Mouse (Mus musculus) neutrophil, adult 83 days (primary cell): ENCODE results near the gene Olfr681. TPM values are rescaled to one million over a fixed set of nuclear protein-coding genes. Genes with fewer than 3 reads are reported as not detected.

Source experiments
- total RNA-seq, 2 experiments: library from RNA; stranded (reverse); gene quantifications; one replicate each; pipeline ENCODE4 v1.2.4; 2023

The Olfr681 gene
- total RNA-seq, result not detected

DNA sequence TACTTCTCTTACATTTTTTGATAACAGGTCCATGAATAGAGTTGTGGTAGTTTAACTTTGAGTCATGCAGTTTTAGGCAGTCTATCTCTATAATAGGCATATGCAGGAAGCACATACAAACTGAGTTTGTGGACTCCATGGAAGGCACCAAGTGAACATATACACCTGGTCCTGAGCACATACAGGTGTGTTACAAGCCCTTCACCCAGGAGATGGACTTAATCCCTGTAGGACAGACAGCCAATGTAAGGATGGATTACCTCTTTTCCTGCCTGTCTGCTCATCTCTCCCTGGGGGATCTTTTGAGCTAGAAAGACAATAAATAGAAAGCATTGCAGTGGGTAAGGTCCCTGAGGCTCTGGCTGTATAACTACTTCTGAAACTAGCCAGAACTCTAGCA is at the start of gene Olfr681:
TSS of gene Olfr681 (plus strand) at position 301 of the 400 bp plus-strand sequence.

DNA sequence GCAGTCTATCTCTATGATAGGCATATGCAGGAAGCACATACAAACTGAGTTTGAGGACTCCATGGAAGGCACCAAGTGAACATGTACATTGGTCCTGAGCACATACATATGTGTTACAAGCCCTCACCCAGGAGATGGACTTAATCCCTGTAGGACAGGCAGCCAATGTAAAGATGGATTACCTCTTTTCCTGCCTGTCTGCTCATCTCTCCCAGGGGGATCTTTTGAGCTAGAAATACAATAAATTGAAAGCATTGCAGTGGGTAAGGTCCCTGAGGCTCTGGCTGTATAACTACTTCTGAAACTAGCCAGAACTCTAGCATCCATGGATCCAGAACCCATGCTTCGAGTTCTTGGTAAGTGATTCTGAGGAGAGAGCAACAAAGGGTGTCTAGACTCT is 35.7 kb upstream of the Olfr681 start, which contains the start of gene Olfr679:
TSS of gene Olfr679 (plus strand) at position 301 of the 400 bp plus-strand sequence.

DNA sequence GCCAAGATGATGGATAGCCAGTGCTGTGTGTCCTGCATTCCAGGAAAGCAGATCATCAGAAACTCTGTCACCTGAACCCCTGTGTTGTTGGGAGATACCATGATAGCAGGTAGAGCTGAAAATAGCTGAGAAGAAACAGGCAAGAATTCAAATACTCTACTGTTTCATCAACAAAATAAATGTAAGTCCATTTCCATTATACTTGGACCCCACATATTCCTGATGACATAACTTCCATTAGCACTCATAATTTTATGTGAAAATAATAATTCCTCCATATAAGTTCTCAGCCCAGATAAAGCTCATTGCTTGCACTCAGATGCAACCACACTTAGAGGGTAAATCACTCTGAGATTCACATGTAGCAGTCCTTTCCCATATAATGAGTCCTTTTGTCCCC is 23.9 kb upstream of the Olfr681 start, which contains the start of gene Olfr680-ps1:
TSS of gene Olfr680-ps1 (minus strand) at position 101 of the 400 bp plus-strand sequence.

DNA sequence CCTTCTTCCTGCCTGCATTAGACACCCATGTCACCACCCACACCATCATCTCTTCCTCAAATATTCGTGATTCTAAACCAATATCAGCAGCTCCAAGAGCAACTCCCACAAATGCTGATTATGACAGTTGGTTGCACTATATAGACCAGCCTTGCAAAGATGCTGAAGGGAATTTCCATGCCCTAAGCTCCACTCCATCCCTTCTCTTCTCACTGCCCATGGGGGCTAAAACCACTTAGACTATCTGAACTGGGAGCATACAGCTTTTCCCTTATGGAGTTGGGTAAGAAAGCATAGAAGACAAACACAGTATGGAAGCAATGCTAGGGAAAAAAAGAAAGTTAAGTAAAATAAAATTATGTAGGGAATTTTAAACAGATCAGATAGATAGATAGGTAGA is 30.3 kb downstream of the Olfr681 start, which contains the start of gene Olfr683:
TSS of gene Olfr683 (minus strand) at position 101 of the 400 bp plus-strand sequence.

DNA sequence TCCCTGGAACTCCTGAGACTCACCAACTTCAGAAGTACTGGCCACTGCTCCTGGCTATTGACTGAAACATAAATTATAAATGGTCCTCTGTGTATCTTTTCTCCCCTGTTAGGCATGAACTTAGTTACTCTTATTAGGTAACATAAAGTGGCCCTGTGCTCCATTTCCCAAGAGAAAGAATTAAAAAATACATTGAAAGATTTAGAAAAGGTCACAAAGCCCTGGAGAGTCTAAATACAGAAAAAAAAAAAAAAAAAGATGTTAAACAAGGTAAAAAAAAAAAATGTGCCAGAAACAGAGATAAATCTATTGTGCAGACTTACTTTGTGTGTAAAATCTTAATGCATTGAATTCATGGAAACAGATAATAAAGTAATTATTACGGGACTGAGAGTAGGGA is 46.9 kb downstream of the Olfr681 start, which contains the start of gene Olfr684:
TSS of gene Olfr684 (minus strand) at position 101 of the 400 bp plus-strand sequence.

Other genes starting within 250 kb of the Olfr681 start
- not detected for gene Olfr665, start 238.8 kb upstream of the Olfr681 start, total RNA-seq
- gene Olfr666, start 220.9 kb upstream of the Olfr681 start, total RNA-seq, result not detected
- gene Olfr667, start 195.4 kb upstream of the Olfr681 start, total RNA-seq, result not detected
- not detected for gene Olfr668, start 188.8 kb upstream of the Olfr681 start, total RNA-seq
- not detected for gene Olfr669, start 182.6 kb upstream of the Olfr681 start, total RNA-seq
- not detected for gene Olfr670, start 154.2 kb upstream of the Olfr681 start, total RNA-seq
- gene Olfr671, start 137.7 kb upstream of the Olfr681 start, total RNA-seq, result not detected
- gene Olfr672, start 114.8 kb upstream of the Olfr681 start, total RNA-seq, result not detected
- gene Olfr675, start 88.4 kb upstream of the Olfr681 start, total RNA-seq, result not detected
- gene Olfr676, start 84.1 kb upstream of the Olfr681 start, total RNA-seq, result not detected
- not detected for gene Olfr677, start 65.5 kb upstream of the Olfr681 start, total RNA-seq
- gene Olfr678, start 52.4 kb upstream of the Olfr681 start, total RNA-seq, result not detected
- gene Olfr679, start 35.6 kb upstream of the Olfr681 start, total RNA-seq, result not detected
- gene Olfr680-ps1, start 24.0 kb upstream of the Olfr681 start, total RNA-seq, result not detected
- gene Olfr683, start 30.2 kb downstream of the Olfr681 start, total RNA-seq, result not detected
- not detected for gene Olfr684, start 46.8 kb downstream of the Olfr681 start, total RNA-seq
- gene Olfr685, start 69.2 kb downstream of the Olfr681 start, total RNA-seq, result not detected
- gene Olfr686, start 90.6 kb downstream of the Olfr681 start, total RNA-seq, result not detected
- not detected for gene Olfr688, start 171.3 kb downstream of the Olfr681 start, total RNA-seq
- not detected for gene Olfr689, start 194.3 kb downstream of the Olfr681 start, total RNA-seq
- under 1 TPM in 1 of 2 experiments, not detected in 1; 0.15 TPM for gene Olfr690, start 217.3 kb downstream of the Olfr681 start, total RNA-seq
- under 1 TPM; 0.61 to 0.71 TPM for gene Olfr691, start 225.4 kb downstream of the Olfr681 start, total RNA-seq